Mouse (Mus musculus): Measurements from ENCODE around the gene Maml2.

DNA sequence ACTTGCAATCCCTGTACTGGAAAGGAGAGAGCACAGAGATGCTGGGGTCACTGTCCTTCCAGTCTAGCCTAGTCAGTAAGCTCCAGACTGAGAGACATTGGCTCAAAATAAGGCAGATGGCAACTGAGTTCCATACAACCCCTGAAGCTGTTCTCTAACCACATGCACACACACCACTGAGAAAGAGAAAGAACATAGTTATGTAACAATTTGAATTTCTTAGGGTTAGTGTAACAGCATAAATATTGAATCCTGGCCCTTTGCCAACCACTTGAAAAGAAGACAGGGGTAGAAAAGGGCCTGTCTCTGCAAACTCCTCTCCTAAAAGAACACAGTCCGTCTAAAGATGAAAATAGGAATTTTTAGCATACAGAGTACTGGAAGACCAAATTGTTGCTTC, 161.6 kb downstream of the Maml2 start:
- TF ChIP-seq MAFK (IDR thresholded peaks at IDR 0.05; ENCODE audit: insufficient read depth, low read depth, low read length) (no peak), ZNF384 (IDR thresholded peaks at IDR 0.05; ENCODE audit: low read depth, low read length) (no peak), ZC3H11A (IDR thresholded peaks at IDR 0.05; ENCODE audit: borderline replicate concordance, low read depth, low read length) (no peak)
